Mouse (Mus musculus): ENCODE measurements around the gene Lmo7. TPM values are rescaled to one million over a fixed set of nuclear protein-coding genes. Genes with fewer than 3 reads are reported as not detected.

Lmo7 gene
- total RNA-seq (2021) = 10 to 100 TPM; 71.4 to 72.6 TPM
- long read RNA-seq, experiment 1, partial matches to known transcripts = 10 of 27 reads
- long read RNA-seq, experiment 1, other reads (novel, unspliced or antisense) = 17 of 27 reads
- long read RNA-seq, experiment 2, partial matches to known transcripts = 16 of 36 reads
- long read RNA-seq, experiment 2, other reads (novel, unspliced or antisense) = 20 of 36 reads

DNA sequence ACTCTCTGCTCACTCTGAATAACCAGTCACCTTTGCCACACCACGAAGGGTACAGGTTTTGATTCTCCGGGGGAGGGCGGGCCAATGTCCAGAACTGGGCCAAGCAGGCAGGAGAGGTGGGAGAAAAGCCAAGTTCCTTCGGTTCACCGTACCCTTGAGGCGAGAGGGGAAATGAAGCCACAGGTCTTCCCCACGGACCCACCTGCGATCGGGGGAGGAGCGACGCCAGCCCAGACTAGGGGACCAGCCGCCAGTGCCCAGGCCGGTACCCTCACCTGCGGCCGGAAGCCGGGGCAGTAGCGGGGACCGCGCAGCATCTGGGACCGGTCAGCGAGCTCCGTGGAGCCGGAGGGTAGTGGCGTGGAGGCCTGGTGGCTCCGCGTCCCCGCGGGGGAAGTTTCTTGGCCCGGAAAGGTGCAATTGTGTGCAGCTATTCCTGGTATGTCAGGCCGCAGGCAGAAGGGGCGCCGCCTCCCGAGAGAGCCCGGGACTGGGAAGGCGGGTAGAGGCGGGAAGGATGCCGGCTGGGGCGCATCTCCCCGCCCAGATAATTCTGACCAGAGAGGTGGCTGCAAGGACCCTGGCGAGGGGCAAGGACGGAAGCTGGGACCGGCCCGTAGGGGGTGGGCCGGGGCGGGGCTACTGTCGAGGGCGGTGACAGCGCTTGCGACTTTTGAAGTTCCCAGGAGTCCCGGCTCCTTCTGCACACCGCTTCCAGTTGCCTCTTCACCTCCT is at the start of gene Lmo7, which contains the start of gene Gm9922:
Gene Lmo7, plus strand, starts transcription at position 721 of the 735 bp plus-strand sequence.
Gene Gm9922, minus strand, starts transcription at position 578 of the 735 bp plus-strand sequence.
- intact Hi-C loops (cut with DNase I; ENCODE audit: low total_unique reads) = no loop called here
- peak; percentile 63 for DNase-seq

DNA sequence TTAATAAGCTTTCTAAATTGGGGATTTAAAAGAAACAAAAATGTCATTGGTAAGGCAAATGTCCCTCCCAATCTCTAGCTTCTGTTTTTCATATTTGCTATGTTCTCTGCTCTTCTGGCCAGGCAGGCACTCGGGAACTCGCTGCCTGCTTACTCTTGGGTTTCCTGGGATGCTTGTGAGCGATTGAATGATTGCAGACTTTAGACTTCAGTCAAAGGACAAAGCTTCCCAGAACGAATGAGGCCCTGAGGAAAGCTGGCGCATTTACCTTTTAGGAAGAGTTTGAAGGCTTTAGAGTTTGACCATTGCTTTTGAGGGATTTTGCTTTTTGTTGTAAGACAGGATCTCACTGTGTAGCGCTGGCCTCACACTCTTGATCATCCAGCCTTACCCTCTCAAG is 42.1 kb upstream of the Lmo7 start:
- no peak for DNase-seq
- intact Hi-C loops (cut with DNase I; ENCODE audit: low total_unique reads) = no loop called here

GRCm38 (mm10) chr14:101688406-101688805 is 41.4 kb upstream of the Lmo7 start:
- intact Hi-C loops (cut with DNase I; ENCODE audit: low total_unique reads) = no loop called here
- no peak for DNase-seq

DNA sequence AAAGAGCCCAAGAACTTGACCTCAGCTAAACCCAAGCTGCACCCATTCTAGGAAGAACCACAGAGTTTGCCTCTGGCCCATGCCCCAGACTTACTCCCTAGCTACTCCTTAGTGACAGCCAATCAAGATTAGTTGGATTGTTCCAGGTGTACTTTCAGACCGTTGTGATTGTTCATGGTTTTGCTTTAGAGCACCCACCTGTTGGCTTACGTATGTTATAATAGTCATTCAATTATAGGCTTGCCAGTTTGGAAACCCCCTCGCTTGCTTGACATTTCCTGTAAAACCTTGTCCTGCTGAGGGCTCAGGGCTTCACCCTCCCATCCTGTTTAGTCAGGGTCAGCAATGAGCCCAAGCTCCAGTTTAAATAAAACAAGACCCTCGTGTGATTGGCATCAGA is 25.3 kb upstream of the Lmo7 start:
- intact Hi-C loops (cut with DNase I; ENCODE audit: low total_unique reads) = no loop called here

DNA sequence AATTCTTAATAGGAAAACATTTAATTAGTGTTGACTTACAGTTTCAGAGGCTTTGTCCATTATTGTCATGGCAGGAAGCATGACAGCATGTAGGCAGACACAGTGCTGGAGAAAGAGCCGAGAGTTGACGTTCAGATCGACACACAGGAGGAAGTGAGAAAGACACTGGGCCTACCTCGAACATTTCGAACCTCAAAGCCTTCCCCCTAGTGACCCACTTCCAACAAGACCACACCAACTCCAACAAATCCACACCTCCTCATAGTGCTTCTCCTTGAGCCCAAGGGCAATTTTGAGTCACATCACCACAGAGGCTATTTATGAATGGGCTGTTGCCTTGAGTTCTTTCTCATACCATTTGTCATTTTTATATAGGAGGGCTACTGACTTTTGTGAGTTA is 22.7 kb upstream of the Lmo7 start:
- intact Hi-C loops (cut with DNase I; ENCODE audit: low total_unique reads) = no loop called here
- DNase-seq = no peak

More for the DNA sequence above, 25.3 kb upstream of the Lmo7 start:
- no peak for DNase-seq

DNA sequence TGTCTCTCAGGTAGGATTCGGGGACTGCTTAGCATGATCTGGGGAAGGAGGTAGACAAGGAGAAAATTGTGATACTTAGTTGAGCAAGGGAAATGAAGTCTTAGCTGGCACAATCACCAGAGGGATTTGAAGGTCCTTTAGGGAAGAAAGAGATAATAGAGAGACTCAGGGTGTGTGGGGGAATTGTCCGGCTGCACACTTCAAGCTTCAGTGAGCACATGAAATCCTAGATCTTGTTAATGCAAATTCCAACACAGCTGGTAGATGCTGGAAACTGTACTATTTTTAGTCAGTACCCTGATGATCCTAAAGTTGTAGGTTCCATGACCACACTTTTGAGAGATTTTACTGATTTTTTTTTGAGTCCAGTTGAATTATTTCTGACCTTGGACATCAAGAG is 15.3 kb upstream of the Lmo7 start:
- DNase-seq = no peak
- intact Hi-C loops (cut with DNase I; ENCODE audit: low total_unique reads) = no loop called here

GRCm38 (mm10) chr14:101729972-101730692 is 375 bp downstream of the Lmo7 start:
- DNase-seq = no peak
- intact Hi-C loops (cut with DNase I; ENCODE audit: low total_unique reads) = no loop called here

DNA sequence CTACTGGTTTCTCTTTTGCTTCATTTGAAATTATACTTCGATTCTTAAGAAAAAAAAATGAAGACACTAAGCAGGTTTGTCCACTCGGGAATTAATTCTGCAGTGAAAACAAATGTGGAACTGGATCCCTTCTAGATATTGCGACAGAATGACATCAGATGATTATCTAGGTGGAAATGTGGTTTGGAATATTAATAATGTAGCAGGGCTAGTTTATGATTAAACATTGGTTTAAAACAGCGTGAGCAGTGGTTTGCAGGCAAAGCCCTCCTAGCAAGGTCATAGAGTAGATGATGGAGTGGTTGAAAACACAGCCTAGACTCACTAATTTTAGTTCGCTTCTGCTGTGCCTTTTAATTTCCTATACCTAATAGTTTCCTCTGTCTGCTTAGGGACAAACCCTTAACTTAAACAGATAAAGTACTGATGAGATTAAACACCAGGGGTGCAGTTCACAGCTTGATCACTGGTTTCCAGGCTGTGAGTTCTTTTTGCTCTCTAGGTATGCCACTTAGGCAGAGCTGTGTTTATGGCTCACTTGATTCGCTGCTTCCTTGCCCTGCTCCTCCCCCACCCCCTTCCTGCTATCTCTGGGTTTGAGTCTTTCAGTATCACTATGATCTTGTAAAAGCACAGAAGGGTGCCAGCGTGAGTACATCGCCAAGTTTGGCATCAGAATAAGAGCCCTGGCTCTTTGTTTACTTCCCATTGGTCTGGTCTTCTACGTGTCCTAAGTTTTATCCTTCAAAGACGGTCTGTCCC is 4.0 kb downstream of the Lmo7 start:
- DNase-seq = no peak

GRCm38 (mm10) chr14:101737501-101737900 is 7.7 kb downstream of the Lmo7 start:
- no peak for DNase-seq
- intact Hi-C loops (cut with DNase I; ENCODE audit: low total_unique reads) = no loop called here

More for the DNA sequence above, 4.0 kb downstream of the Lmo7 start:
- intact Hi-C loops (cut with DNase I; ENCODE audit: low total_unique reads) = no loop called here

- intact Hi-C loops (cut with DNase I; ENCODE audit: low total_unique reads) = no loop called here
- no peak for DNase-seq
These were observed 16.9 kb downstream of the Lmo7 start for GRCm38 (mm10) chr14:101746635-101747034.

GRCm38 (mm10) chr14:101747811-101748210 is 18.1 kb downstream of the Lmo7 start:
- no peak for DNase-seq
- intact Hi-C loops (cut with DNase I; ENCODE audit: low total_unique reads) = no loop called here

DNA sequence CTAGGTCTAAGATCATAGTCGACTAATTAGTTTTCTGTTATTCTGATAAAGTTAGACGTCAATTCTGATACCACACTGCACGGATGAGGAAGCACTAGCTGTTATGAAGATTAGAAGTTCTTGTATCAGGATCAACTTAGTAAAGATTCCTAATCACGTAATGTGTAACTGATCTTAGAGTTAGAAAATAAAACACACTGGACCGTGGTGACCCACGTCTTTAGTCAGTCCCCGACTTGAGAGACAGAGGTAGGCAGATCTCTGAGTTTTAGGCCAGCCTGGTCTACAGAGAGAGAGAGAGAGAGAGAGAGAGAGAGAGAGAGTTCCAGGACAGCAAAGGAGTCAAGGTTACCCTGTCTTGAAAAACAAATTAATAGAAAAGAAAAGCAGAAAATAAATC is 18.7 kb downstream of the Lmo7 start:
- DNase-seq = no peak
- intact Hi-C loops (cut with DNase I; ENCODE audit: low total_unique reads) = no loop called here

DNA sequence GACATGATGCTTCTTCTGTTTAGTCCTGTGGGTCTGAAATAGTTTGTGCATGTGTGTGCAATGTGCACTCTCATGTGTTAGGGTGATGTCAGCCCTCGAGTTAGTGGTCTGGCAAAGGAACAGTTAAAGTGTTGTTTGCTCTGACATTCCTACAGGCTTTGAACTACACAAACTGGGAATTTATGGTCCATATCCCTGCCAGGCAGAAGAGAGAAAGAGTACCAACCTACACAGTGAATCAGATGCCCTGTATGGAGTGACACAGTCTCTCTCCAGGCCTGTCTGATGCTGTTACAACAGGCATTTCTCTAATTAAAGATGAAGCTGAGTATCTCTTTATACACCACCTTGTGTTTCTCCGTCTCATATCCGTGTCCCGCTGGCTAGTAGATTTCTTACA is 21.2 kb downstream of the Lmo7 start:
- intact Hi-C loops (cut with DNase I; ENCODE audit: low total_unique reads) = no loop called here
- no peak for DNase-seq

DNA sequence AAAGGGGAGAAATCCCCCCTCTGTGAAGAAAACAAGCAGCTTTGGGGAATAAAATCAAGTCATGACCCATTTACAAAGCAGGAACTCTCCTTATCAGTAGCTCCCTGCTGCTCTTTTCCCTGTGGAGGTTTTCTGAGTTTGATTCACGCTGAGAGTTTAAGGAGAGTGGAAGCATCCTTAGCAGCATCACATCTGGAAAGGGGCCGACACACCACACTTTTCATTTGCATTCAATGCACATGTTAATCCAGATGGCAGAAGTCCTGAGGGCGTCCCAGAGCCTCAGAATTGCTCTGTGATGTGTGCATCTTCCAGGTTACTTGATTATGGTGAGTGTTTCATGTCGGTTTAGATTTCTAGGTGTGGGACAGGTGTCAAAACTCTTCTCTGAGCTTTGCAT is 25.7 kb downstream of the Lmo7 start:
- no peak for DNase-seq
- intact Hi-C loops (cut with DNase I; ENCODE audit: low total_unique reads) = no loop called here

DNA sequence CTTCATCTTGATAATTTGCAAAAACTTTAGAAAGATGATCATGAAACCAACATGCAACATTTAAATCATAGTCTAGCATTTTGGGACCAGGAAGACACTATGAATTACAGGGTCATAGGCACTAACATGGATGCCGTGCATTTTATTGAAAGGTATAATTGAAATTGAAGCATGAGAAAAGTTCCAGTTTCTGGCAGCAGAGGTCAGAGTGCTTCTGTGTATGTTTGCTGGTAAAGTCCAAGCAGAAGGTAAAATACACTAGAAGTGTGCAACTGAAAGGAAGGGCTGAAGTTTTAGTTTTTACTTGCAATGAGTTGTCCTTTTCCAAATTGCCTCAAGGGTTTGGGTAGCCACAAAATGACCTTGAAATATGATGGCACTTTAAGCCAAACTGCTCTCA is 32.5 kb downstream of the Lmo7 start:
- no peak for DNase-seq
- intact Hi-C loops (cut with DNase I; ENCODE audit: low total_unique reads) = no loop called here

DNA sequence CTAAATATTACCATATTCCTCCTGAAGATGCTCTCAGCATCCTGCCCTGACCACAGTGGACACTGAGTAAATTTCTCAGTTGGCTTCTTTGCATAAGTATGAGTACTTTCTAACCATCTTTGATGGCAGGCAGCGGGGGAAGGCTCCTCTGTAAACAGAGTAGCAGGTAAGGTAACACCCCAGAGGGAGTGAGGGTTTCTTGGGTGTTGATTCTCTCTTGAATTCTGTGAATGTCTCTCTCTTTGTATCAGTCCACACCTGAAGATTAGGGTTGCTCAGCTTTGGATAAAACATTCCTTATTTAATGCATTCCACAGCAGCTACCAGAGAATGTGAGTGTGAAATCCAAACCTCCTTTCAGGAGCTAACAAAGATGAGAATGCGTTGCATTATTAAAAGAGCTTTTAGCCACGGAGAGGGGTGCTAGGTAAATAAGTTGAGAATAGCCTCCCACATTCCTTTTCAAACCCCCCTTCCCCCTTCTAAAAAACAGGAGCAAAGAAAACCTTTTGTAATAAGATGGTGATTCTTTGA is 34.1 kb downstream of the Lmo7 start:
- no peak for DNase-seq
- intact Hi-C loops (cut with DNase I; ENCODE audit: low total_unique reads) = no loop called here

GRCm38 (mm10) chr14:101771336-101771735 is 41.6 kb downstream of the Lmo7 start:
- DNase-seq = no peak
- intact Hi-C loops (cut with DNase I; ENCODE audit: low total_unique reads) = no loop called here

- intact Hi-C loops (cut with DNase I; ENCODE audit: low total_unique reads) = no loop called here
- no peak for DNase-seq
These were observed 42.0 kb downstream of the Lmo7 start for GRCm38 (mm10) chr14:101771756-101772155.

GRCm38 (mm10) chr14:101774631-101775030 is 44.9 kb downstream of the Lmo7 start:
- peak; percentile 8 for DNase-seq
- intact Hi-C loops (cut with DNase I; ENCODE audit: low total_unique reads) = no loop called here
